Mouse (Mus musculus) T-helper 1 cell (primary cell): ENCODE measurements around the gene Cerk.
"Not testable (repeated sequence)": the region's sequence is repeated elsewhere in the genome, so short reads cannot be mapped to it uniquely, and the experiment has no call there.

Experiments
- in situ Hi-C: fragments of 300-600 bp; cut with MboI, MseI; formaldehyde crosslinking; loops from one replicate; pipeline ENCODE4 v1.15.1; 2025; ENCODE audit warnings: high pct_unique_total_duplicates

Cerk gene

DNA sequence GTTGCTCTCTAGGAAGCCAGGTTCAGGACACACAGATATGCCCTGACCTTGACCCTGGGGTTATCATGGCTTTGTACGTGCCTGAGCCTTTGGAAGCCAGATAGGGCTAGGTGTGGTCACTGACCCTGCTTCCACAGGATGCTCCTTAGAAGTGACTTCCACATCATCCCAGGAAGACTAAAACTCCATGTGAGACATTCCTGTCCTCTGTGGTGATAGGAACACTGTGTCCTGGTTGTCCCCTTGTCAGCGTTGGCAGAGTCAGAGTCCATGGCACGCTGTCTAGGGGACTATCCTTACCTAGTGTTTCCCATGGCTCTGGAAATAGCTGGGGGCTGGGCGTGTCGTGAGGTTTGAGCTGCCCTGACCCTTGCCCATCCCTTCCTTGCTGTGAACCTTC is 69.5 kb downstream of the Cerk start:
- in situ Hi-C loops = no loop called here

DNA sequence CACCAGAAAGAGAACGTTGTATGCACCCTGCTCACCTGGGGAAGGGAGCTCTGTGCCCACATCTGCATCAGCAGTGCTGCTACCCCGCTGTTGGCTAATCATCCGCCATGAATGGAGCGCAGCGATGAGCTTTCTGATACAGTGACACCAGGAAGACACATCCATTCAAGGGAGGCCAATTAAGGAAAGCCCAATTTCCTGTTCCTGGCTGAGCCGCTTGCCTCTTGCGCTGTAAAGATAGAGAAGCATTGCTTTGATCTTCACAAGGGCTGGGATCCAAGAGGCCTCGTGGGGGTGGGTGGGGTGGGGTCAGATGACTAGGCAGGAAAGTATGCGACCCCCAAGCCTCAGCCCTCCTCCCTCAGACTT is 72.6 kb downstream of the Cerk start:
- in situ Hi-C loops = no loop called here

DNA sequence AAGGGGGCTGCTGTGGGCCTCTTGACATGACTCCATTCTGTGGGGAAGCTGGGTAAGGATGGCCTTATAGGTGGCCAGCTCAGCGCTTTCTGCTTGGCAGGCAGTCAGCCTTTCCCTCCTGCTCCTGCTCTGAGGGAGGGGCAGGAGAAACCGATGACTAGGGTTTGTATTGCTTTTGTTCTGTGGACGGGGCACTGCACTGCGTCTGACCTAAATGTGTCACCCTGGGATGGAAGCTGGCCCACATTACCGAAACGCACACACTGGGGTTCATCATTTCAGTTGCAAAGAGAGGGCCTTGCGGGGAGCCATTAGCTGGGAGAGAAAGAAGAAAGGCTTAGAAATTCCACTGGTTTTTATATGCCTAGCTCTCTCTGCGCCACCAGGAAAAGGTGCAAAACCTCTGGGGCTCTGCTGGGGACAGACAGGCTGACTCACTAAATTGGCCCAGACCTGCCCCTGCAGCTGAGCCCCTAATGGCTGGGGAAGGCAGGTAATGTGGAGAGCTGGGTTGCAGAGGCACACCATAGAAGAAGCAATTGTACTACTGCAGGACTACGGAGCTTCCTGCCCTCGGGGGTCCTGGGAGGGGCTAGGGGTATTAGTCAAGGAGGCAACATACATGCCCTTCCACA is 73.1 kb downstream of the Cerk start:
- in situ Hi-C loops = no loop called here

DNA sequence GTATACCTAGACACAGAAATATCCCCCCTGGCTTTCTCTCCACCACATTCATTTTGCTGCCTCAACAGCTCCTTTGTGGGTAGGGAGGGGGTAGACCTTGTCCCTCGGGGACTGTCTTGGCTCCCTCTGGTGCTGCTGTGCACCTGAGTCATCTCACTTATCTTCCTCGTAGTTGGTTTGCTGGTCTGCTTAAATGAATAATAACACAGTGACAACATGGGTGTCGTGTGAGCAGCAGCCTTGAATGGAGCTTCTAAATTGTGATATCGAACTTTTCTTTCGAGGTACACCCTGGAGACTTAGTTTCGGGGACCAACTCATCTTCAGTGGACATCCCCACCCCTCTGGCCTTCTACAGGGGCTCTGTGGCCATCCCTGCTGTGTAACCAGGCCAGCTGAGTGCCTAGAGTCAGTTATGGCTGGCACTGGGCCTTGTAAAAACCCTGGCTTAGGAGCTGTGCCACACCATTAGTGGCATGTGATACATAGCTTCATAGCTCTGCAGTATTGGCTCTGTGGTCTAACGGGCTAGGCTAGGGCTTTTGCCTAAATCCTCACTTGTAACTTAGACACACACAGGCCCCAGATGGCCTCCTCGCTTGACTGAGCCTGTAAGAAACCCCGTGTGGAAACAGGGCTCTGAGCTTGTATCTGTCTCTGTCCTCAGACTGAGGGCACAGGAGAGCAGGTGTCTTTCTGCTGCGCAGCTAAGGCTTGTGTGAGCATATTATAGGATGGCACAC is 75.4 kb downstream of the Cerk start:
- in situ Hi-C loops = no loop called here

DNA sequence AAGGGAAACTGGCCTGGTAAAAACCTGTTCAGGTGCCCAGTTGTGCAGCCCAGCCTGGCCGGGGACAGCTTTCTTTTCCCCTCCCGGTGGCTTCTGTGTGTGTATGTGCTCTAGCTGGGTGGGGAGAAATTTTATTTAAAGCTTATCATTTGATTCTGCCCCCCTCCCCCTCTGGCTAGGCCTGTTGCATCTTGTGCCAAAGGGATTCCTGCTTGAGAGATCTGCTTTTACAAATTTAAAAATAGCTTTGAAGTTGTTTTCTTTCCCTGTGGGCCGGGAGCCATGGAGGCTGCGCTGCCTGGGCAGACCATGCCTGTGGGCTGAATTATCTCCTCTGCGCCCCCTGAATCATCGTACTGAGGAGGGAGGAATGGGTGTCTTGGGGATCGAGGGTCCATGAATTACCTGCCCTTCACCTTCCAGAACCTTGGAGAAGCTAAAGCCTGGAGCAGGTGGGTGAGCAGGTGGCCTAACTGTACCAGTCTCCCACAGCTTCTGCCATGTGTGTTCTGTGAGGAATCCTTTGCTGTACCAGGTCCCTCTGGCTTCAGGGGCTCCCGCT is 76.2 kb downstream of the Cerk start:
- in situ Hi-C loops = no loop called here

DNA sequence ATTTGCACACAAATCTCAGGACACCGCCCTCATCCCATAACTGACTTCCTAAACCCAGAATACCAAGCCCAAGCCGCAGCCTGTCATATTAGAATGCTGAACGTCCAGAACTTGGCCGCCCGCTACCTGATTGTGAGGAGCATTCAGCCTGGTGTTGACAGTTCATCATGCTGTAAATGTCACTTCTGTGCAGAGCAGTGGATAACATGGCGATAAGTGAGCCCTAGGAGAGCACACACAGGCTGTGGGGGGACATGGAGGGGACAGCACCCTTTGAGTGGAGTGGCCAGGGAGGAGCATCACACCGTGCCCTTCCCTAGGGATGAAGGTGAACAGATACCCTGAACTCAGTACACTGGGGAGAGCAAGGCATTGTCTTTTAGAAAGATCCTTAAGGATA is 76.7 kb downstream of the Cerk start:
- in situ Hi-C loops = no loop called here

DNA sequence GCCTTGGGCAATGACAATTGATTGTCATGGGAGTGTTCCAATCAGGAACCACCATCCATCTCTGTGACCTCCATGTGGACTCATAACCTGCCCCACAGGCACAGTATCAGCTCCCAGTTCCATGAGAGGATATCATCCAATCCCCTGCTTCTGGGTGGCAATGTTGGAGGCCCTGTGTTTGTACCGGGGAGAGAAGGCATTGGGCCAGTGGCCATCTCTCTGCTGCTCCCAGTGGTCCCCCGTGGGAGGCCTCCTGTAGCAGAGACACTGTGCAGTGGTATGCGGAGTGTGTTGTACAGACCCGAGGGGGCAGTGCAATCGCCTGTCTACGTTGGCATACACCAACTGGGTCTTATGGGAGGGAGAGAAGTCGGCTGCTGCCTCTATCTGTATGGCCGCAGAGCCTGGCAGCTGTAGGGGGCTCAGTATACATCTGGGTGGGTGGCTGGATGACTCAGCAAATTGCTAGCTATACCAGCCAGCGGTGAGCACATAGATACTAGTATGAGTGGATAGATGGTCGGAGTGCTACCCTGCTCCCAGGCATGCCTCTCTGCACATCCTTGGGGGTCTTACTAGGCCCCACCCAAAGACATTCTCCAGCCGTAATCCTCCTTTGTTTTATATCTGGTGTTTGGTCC is 78.0 kb downstream of the Cerk start:
- in situ Hi-C loops = no loop called here

DNA sequence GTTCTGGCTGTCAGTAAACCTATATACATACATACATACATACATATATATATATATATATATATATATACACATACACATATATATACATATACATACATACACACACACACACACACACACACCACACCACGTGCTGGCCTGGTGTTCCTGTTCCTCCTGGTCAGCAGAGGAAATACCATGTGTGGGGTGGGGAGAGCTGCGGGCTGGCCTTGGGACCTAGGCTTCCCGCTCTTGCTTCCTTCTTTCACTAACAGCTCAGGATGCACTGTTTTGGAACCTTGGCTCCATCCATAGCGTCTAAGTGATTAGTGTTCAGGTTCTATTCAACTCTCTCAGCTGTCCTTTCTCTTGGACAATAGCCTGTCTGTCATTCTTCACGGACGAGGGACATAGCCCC is 80.2 kb downstream of the Cerk start:
- in situ Hi-C loops = no loop called here

DNA sequence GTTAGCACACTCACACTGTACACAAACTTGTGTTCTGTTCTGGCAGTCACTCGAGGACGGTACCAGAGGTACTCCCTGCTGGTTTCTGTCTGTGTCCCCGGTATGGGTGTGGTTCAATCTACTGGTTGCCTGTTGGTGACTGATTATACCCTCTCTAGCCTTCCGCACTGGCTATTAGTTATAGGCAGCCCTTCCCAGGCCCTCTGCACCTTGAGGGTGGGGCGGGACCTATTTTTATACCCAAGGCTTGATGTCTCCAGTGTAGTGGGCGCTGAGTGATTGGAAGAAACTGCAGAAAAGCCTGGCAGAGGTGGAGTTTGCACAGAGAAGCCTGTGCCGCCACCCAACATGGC is 80.6 kb downstream of the Cerk start:
- in situ Hi-C loops = no loop called here

DNA sequence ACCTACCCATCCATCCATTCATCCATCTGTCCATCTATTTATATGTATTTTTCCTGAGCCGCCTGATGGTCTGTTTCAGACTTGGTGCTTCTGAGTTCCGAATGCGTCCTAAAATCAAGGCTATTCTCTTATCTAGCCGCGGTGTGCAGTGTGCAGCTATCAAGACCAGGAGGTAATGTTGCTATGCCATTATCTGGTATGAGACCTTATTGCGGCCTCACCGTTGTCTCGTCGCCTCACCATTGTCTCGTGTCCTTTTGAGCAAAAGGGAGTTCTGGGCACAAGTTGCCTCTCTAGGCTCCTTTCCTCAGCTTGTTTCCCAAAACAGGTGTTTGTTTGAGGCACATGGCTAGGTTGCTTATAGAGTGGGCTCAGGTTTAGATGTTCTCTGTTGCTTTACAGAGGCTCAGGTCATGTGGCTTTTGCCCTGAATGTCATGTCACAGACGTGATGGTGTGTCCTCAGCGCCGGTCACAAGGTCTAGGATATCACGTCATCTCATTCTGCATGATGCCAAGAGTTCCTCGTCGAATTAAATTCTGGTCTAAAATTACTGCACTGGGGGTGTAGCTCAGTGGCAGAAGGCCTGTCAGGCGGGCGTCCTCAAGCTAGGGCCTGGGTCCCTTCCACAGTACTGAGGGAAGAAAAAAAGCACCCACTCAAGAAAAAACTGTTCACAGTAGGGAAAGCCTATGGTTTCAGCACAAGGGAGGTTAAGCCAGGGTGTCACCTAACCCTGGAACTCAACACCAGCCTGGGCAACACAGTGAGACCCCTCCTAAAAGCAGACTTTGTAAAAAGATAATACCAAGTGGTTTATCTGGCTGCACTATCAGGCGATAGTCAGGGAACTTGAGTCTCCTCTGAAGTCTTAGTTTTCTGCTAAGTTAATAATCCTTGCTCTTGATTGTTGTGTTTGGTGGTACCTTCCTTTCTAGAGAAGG is 81.3 kb downstream of the Cerk start:
- in situ Hi-C loops = no loop called here

DNA sequence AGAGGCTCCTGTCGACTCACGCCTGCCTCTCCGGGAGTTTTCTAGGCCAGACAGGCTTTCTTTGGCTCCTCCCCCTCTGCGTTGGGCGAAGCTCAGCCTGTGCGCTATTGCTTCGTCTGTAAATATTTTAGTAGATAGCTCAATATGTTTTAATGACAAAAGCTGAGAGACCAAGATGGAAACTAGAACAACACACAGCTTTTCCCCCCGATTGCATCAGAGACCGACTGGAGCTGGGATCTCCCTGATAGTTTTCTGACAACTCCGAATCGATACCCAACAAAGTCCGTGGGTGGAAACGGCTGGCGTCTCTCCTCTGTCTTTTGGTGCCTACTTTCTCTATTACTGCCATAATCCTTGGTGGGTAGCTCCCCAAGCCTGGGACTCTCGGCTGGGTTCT is 83.6 kb downstream of the Cerk start:
- in situ Hi-C loops = no loop called here

DNA sequence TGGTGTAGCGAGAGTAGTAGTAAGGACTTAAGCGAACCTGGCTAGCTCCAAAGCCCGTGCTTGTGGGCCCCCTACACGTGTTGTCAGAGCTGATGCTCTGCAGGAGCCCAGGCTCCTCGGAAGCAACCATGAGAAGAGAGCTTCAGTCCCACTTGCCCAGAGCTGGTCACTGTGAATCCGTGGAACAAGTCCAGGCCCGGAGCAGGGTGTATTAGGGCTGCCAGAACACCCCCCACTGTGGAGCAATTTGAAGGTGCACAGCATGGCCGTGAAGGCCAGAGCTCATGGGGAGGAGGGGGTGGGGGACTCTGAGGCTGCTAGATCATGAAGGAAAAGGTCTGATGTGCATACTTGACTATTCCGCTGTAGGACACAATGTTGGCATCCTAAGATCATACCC is 84.4 kb downstream of the Cerk start:
- in situ Hi-C loops = no loop called here

DNA sequence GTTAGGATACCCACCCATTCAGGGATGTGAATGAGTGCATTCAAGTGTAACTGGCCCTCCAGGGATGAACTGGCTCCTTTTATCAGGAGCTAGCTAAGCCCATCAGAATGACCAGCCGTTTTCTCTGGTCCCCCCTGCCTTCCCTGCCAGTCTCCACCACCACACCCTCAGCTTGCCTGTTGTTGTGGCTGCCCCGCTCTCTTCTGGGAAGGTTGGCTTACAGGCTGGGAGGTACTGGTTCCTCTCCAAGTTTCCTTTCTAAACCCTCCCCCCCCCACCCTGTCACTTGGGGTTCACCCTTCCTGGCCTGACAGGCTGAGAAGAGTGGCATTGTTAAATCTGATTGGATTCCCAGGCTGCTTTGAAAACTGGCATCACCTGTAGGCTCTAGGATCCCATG is 88.1 kb downstream of the Cerk start:
- in situ Hi-C loops = no loop called here

DNA sequence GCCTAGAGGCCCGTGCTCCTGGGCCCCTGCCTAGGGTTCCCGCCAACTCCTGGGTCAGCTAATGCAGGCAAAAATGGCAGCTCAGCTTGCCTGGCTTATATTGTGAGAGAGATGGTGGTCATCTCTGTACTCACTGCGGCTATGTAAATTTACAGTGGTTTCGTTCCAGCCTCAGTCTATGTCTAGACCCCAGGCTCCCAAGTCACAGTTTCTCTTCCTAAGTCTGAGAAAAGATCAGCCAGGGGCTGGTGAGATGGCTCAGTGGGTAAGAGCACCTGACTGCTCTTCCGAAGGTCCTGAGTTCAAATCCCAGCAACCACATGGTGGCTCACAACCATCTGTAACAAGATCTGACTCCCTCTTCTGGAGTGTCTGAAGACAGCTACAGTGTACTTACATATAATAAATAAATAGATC is 89.3 kb downstream of the Cerk start:
- in situ Hi-C loops = not testable (repeated sequence)

DNA sequence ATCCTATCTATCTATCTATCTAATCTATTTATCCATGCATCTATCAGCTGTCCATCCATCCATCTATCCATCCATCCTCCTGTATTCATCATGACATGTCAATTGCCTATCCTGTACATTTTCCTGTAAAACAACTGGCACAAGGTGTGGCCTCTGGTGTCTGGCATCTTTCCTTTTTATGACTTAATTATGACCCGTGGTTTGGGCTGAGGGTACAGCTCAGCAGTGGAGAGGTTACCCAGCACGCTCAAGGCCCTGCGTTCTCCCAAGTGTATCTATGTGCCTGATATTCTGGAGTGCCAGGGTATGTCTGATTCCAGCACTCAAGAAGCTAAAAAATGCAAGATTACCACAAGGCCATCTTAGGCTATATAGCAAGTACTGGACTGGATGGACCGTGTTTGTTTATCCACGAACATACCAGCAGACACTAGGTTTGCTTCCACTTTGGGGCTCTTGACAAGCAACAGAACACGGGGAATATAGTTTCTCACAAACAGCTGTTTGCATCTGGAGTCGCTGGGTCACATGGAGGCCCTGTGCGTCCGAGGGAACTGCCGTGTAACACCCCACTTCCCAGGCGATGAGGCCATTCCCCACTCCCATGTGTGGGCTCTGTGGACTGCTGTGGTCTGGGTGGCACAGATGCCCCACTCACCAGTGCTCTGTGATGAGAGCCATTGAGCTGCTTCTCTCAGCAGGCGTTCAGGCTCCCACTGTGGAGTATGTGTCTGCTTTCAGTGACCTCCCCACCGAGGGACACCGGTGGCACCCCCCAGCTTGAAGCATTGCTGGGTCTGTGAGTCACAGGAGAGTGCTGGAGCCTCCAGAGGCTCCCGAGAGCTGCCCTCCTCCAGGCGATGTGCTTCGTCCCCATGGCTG is 90.0 kb downstream of the Cerk start:
- in situ Hi-C loops = no loop called here

DNA sequence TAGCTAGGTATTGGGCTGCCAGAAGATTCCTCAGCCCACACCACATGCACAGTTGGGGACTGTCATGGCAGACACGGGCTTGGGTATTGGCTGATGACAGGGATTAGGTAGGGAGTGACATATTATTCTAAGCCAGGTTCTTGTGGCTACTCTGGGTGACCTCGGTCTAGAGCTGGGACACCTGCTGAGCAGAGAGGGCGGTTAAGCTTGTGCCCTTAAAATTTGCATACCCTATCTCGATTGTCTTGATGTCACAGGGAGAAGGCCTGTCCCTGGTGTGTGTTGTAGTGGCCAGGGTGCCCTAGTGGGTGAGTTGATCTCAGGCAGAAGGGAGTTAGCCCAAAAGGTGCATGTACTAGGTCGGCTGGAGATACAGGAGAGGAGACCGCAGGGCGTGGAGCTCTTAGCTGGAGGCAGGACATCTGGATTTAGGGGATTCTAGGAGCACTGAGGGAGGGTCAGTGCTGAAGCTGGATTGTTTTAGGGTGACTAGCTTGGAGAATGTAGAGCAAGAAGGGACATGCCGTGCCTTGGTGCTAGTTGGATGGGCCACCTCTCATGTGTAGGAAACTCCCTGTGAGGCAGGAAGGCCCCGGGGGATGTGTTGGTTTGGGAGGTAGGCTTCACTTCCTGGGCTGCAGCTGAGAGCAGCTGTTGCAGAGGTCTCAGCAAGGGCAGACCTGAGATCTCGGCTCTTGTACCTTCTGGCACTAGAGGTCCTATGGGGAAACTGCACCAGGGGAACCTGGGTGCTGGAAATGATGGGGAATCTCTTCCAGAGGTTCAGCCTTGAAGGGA is 91.4 kb downstream of the Cerk start:
- in situ Hi-C loops = no loop called here

DNA sequence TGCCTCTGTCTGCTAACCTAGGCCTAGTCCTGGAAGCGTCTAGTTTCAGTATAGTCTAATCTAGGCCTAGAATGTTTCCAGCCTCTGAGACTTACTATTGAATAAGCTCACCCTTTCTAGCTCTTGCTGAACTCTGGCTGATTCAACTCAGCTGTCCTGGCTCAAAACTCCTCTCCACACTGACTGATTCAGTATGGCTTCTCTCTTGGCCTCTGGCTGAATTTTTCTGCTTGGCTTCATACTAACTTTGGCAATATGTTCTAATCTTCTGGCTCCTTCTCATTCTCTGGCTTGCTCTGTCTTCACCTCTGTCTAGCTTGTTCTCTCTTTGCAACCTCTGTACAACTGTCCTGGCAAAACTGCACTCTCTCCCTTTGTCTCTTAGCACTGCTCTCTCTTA is 92.7 kb downstream of the Cerk start:
- in situ Hi-C loops = no loop called here

DNA sequence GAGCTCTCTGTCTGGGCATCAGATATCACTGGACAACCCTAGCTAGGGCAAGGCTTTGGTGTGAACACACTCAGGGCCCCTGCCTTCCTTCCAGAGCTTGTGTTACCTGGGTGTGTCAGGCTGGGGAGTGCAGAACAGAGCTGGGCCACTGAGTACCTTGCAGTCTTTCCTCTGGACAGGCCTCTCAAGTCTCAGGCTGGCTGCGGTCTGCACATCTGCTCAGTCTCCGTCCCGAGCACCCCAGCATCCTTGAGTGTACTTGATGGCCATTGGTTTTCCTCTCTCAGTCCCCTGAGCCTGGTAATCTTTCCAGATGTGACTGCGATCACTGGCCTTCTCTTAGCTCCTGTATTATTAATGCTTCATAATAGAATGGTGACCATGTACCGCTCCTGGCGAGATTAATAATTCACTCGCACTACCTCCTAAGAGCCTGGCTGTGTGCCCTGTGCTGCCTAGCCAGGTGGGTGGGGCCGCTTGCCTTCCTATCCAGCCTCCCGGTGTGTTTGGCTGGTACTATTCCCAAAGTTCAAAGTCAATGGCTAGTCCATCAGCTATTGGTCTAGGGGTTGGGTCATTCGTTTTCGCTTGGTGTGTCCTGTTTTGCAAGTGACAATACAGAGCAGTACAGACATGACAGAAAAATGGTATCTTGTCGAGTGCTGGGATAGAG is 93.8 kb downstream of the Cerk start:
- in situ Hi-C loops = no loop called here

DNA sequence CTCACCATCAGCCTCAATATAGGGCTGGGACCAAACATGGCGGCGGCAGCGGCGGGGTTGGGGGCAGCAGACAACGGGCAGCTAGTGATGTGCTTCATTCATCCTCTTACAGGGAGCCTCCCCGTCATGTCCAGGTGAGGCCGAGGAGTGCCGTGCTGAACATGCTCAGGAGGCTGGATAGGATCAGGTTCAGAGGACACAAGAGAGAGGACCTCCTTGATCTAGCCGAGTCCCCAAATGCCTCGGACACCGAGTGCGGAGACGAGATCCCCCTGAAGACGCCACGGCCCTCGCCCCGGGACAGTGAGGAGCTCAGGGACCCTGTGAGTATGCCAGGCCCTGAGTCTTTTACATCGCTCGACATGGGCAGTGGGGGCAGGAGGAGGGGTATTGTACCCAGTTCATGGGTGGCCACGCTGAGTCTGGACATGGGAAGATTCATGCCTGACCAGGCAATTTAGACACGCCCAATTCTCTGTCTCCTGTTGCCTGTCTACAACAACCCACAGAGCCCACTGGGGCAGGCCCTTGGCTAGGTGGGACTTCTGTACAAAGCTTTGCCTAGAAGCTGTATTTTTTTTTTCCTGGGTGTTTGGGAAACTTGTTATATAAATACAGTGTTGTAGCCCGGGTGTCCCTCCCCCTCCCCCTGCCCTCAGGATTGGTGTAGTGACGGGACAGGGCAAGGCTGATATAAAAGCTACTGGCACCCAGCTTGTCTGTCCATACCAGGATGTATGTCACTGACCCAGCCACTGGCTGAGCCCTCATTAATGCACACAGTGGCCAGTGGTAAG is 94.5 kb downstream of the Cerk start:
- in situ Hi-C loops = no loop called here
